Mouse (Mus musculus): Measurements from ENCODE around the gene Kcnmb1.
A peak's percentile ranks its signal among the peaks of the same experiment; 100 is the strongest.

Kcnmb1 gene

GRCm38 (mm10) chr11:33944067-33944785, 18.6 kb upstream of the Kcnmb1 start:
- no peak for DNase-seq (ENCODE audit: low read depth, low spot score)

- no peak for DNase-seq (ENCODE audit: low read depth, low spot score)
These were observed 18.0 kb upstream of the Kcnmb1 start for GRCm38 (mm10) chr11:33944786-33945328.

GRCm38 (mm10) chr11:33946501-33946900, 16.3 kb upstream of the Kcnmb1 start:
- DNase-seq (ENCODE audit: low read depth, low spot score), result no peak

GRCm38 (mm10) chr11:33951155-33951554, 11.7 kb upstream of the Kcnmb1 start:
- DNase-seq (ENCODE audit: low read depth, low spot score), result no peak

- no peak for DNase-seq (ENCODE audit: low read depth, low spot score)
These were observed 10.9 kb upstream of the Kcnmb1 start for GRCm38 (mm10) chr11:33951684-33952625.

- no peak for DNase-seq (ENCODE audit: low read depth, low spot score)
These were observed 6.8 kb upstream of the Kcnmb1 start for GRCm38 (mm10) chr11:33955982-33956381.

GRCm38 (mm10) chr11:33956623-33957022, 6.2 kb upstream of the Kcnmb1 start:
- no peak for DNase-seq (ENCODE audit: low read depth, low spot score)

GRCm38 (mm10) chr11:33957595-33957994, 5.2 kb upstream of the Kcnmb1 start:
- no peak for DNase-seq (ENCODE audit: low read depth, low spot score)

GRCm38 (mm10) chr11:33958713-33959112, 4.1 kb upstream of the Kcnmb1 start:
- DNase-seq (ENCODE audit: low read depth, low spot score), result peak; percentile 50

- DNase-seq (ENCODE audit: low read depth, low spot score), result no peak
These were observed 635 bp upstream of the Kcnmb1 start for GRCm38 (mm10) chr11:33962178-33962577.

GRCm38 (mm10) chr11:33965380-33965779, 2.6 kb downstream of the Kcnmb1 start:
- no peak for DNase-seq (ENCODE audit: low read depth, low spot score)

GRCm38 (mm10) chr11:33967708-33968107, 4.9 kb downstream of the Kcnmb1 start:
- DNase-seq (ENCODE audit: low read depth, low spot score), result no peak

GRCm38 (mm10) chr11:33969199-33969598, 6.4 kb downstream of the Kcnmb1 start:
- no peak for DNase-seq (ENCODE audit: low read depth, low spot score)

- DNase-seq (ENCODE audit: low read depth, low spot score), result no peak
These were observed 9.3 kb downstream of the Kcnmb1 start for GRCm38 (mm10) chr11:33972114-33972513.

- DNase-seq (ENCODE audit: low read depth, low spot score), result no peak
These were observed 11.7 kb downstream of the Kcnmb1 start for GRCm38 (mm10) chr11:33974341-33975040.

GRCm38 (mm10) chr11:33975121-33975520, 12.3 kb downstream of the Kcnmb1 start:
- DNase-seq (ENCODE audit: low read depth, low spot score), result no peak

GRCm38 (mm10) chr11:33980146-33980545, 17.3 kb downstream of the Kcnmb1 start:
- no peak for DNase-seq (ENCODE audit: low read depth, low spot score)

- DNase-seq (ENCODE audit: low read depth, low spot score), result no peak
These were observed 23.7 kb downstream of the Kcnmb1 start for GRCm38 (mm10) chr11:33986525-33986924.

GRCm38 (mm10) chr11:33990002-33990401, 27.2 kb downstream of the Kcnmb1 start:
- no peak for DNase-seq (ENCODE audit: low read depth, low spot score)

- peak; percentile 29 for DNase-seq (ENCODE audit: low read depth, low spot score)
These were observed 30.1 kb downstream of the Kcnmb1 start, which contains the start of gene Kcnip1 for GRCm38 (mm10) chr11:33992938-33993337. Gene Kcnip1, minus strand, starts transcription at chr11:33993152.

- no peak for DNase-seq (ENCODE audit: low read depth, low spot score)
These were observed 30.7 kb downstream of the Kcnmb1 start for GRCm38 (mm10) chr11:33993496-33993895.

- DNase-seq (ENCODE audit: low read depth, low spot score), result no peak
These were observed 35.4 kb downstream of the Kcnmb1 start for GRCm38 (mm10) chr11:33998244-33998643.

All from brain, adult 2 months (tissue).